Mouse (Mus musculus) inflammation-experienced regulatory T-cells, adult 6 months (primary cell): ENCODE data around the gene Acrv1. TPM values are rescaled to one million over a fixed set of nuclear protein-coding genes. Genes with fewer than 3 reads are reported as not detected.
"Not testable (repeated sequence)": the region's sequence is repeated elsewhere in the genome, so short reads cannot be mapped to it uniquely, and the experiment has no call there.

Source experiments
- ATAC-seq: one replicate; pipeline ENCODE4 v1.8.0; 2017
- polyA plus RNA-seq, 3 experiments: library from polyadenylated mRNA; unstranded; fragments of 100-300 nt; shearing (Covaris generic); gene quantifications; one replicate each; pipeline ENCODE4 v1.2.1; 2017

The Acrv1 gene
- polyA plus RNA-seq: not detected

DNA sequence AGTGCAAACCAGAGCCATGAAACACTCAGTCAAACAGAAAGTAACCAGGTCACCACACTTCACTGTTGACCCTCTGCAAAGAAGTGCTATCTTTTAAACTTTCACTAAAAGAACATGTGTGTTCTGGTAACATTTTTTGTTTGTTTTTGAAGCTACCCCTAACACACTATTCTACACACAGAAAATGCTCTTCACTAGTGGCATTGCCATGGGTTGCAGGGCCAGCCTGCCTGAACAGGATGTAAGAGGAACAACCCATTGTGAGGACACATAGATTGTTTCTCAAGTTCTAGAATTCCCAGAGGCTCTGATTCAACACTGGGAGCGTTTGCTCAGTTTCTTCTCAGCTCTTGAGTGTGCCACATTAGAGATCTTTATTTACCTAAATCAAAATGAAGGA is at the start of gene Acrv1:
Acrv1 (plus strand) TSS at position 301 of the 400 bp plus-strand sequence.
- ATAC-seq: no peak

DNA sequence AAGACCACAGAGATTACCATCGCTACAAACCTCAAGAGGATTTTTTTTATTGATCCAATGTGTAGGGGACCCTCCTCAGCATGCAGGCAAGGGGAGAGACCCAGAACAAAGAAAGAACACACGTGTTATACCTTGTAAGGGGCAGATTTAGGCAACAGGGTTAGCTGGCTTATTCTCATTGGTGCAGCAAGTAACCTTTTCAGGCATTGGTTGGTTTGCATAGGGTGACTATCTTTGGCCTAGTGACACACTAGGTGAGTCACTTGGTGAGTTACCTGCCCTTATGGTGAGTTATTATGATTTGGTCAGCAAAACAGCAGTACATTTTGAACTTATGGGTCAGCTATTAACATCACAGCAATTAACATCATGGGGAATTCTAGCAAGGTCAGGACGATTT is 49.7 kb upstream of the Acrv1 start, which contains the start of gene A630095E13Rik:
A630095E13Rik (minus strand) TSS at position 101 of the 400 bp plus-strand sequence.
- ATAC-seq: not testable (repeated sequence)

- no peak for ATAC-seq
These were observed 11.6 kb upstream of the Acrv1 start for GRCm38 (mm10) chr9:36681424-36681823.

GRCm38 (mm10) chr9:36687329-36687728 is 5.7 kb upstream of the Acrv1 start:
- ATAC-seq: no peak

DNA sequence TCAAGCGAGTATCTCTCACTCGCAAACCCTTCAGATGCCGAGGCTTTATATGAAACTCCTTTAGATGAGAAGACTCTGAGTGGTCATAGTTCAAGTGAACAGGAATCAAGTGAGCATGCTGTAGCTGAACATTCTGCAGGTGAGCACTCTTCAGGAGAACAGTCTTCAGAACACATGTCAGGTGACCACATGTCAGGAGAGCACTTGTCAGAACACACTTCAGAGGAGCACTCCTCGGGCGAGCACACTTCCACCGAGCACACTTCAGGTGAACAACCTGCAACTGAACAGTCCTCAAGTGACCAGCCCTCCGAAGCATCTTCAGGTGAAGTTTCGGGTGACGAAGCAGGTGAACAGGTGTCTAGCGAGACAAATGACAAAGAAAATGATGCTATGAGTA is 1.3 kb downstream of the Acrv1 start:
- ATAC-seq: no peak

- no peak for ATAC-seq
These were observed 12.9 kb downstream of the Acrv1 start for GRCm38 (mm10) chr9:36705923-36706322.

DNA sequence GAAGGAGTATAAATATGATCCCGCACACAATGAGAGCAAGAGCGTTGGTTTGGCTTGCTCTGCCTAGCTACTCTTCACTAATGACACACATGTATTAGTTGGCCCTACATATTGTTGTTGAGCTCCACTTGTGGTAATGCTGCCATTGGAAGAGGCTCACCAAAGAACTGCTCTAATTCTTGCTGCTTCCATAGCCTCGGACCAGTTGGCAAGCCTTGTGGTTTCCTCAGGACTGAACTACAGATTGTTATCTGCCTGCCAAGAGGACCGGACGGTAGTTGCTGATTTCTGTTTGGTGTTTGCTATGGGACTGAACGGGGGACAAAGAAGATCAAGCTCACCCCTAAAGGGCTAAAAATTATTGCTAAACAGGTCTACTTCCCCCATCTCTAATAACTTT is 14.3 kb downstream of the Acrv1 start:
- ATAC-seq: no peak

- ATAC-seq: no peak
These were observed 23.6 kb downstream of the Acrv1 start for GRCm38 (mm10) chr9:36716624-36717023.

- ATAC-seq: peak; percentile 82
These were observed 33.4 kb downstream of the Acrv1 start for GRCm38 (mm10) chr9:36726131-36727033.

GRCm38 (mm10) chr9:36727034-36727755 is 34.2 kb downstream of the Acrv1 start, which contains the start of gene Chek1:
Gene Chek1 (minus strand): TSS chr9:36727065.
- ATAC-seq: peak; percentile 15

Other genes starting within 250 kb of the Acrv1 start
- not detected for gene Gm9513, start 217.6 kb upstream of the Acrv1 start, polyA plus RNA-seq
- gene Gm5615, start 151.3 kb upstream of the Acrv1 start, polyA plus RNA-seq: not detected
- not detected for gene Gm17689, start 110.6 kb upstream of the Acrv1 start, polyA plus RNA-seq
- not detected for gene A630095E13Rik, start 49.8 kb upstream of the Acrv1 start, polyA plus RNA-seq
- 10 to 100 TPM in 1 of 3 experiments, 1 to 10 TPM in 2; 3.7 to 24.6 (median 6.3) TPM for gene Chek1, start 33.8 kb downstream of the Acrv1 start, polyA plus RNA-seq
- gene Stt3a, start 74.5 kb downstream of the Acrv1 start, polyA plus RNA-seq: 100 to 1,000 TPM; 237 to 338 (median 247) TPM
- gene Ei24, start 104.2 kb downstream of the Acrv1 start, polyA plus RNA-seq: 10 to 100 TPM; 13.2 to 20.3 (median 16.4) TPM
- gene Fez1, start 128.6 kb downstream of the Acrv1 start, polyA plus RNA-seq: not detected